Mouse (Mus musculus): ENCODE measurements around the gene Gpc1.
A peak's percentile ranks its signal among the peaks of the same experiment; 100 is the strongest.

The Gpc1 gene

DNA sequence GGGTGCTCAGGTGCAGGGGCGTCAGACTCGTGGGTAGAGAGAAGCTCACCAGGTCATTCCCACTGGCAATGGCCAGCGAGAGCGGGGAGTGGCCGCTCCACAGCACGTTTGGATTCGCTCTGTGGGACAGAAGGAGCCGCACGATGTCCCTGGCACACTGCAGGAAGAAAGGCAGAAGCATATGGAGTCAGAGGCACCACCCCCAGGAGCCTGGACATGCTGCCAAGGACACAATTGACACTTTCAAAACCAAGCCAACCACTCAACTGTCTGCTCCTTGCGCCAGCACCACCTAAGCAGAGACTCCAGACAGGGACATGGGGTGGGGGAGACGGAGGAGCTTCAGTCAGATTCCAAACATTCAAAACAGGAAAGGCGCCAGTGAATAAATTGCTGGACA is 47.8 kb downstream of the Gpc1 start:
- DNase-seq (ENCODE audit: low spot score): no peak

DNA sequence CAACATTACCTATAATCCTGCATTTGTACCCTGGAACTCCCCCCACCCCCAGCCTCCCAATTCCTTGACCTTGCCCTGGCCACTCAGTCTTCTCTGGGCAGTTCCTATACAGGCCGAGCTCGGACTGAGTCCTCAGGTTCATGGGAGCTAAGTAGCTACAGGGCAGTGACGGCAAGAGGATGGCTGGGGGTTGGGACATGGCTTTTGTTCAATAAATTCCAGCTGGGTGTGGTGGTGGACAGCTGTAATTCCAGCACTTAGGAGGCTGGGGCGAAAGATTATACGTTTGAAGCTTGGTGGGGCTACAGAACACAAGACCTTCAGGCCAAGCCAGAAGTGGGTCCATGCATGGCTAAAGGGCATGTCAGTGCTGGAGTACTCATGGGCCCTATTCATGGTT is 48.7 kb downstream of the Gpc1 start:
- no peak for DNase-seq (ENCODE audit: low spot score)

DNA sequence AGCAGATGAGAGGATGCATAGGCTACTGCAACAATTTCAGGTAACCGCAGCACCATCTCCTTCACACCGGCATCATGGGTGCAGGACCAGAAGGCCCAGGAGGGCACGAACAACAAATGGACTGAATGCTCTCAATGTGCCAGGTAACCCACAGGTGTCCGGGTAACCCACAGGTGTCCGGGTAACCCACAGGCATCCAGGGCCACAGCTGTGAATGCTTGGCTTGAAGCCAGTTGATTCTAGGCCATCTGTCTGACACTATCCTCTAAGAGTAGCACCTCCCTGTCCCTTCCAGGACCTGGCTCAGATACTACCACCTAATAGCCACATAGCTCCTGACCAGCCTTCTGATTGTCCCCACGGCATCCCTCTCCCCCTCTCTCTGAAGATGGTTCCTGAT is 50.5 kb downstream of the Gpc1 start:
- DNase-seq (ENCODE audit: low spot score): no peak

DNA sequence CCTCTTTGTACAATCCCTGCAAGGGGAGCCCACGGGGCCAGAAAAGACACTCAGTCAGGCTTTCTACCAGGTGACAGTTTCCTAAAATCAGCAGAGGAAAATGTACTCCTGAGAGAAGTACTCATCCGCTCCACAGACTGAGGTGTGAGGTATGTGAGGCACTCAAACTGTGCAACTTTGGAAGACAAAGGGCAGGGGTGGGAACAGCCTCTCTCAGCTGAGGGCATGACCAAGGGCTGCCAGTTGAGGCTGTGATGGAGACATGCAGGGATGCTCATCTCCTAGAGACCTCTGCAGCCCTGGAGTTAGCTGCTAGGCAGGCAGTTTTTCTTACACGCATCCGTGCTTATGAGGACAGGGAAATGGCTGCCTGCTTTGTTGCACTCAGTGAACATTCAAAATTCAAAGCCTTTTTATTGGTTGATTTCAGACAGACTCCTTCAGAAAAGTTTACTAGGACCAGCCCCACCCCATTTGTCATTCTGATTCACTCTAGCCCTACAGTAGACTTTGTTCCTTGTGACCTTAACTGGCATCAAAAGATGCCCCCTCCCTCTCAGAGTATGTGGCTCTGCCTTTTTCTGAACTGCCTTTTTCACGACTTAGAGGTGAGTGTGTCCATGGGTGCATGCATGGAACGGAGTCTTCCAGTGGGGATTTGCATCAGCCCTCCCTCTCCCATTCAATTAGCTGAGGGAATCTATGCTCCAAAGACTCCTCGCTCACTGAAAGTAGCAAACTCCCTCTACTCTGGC is 57.6 kb downstream of the Gpc1 start:
- DNase-seq (ENCODE audit: low spot score): no peak

DNA sequence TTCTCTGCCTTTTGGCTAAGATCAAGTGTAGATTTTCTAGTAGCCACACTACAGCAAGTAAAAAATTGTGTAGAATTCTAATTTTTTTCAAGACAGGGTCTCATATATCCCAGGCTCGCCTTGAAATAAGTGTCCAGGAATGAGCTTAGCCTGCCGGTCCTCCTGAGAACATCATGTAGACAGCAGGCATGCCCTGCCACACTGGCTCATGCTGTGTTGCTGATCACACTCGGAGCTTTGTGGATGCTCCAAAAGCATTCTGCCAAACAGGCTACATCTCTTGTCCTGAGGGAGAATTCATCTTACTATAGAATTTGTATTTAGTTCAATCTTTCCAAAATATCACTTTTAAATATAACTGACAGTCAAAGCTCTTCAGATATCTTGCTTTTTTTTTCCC is 61.3 kb downstream of the Gpc1 start:
- DNase-seq (ENCODE audit: low spot score): no peak

DNA sequence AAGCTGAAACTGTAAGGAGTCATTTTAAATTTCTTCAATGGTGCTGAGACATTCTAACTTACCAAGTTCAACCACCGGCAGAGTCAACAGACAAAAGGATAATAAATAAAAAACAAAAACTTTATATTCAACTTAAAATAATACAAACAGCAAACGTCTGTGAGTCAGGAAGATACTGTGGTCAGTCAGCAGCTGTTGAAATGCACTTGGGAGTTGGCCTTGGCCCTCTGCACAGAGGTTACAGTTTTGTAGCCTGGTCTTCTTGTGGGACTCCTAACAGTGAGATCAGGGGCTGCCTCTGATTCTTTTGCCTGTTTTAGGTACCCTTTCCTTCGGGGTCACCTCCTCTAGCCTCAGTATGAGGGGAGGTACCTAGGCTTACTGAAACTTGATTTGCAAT is 62.5 kb downstream of the Gpc1 start:
- DNase-seq (ENCODE audit: low spot score): no peak

DNA sequence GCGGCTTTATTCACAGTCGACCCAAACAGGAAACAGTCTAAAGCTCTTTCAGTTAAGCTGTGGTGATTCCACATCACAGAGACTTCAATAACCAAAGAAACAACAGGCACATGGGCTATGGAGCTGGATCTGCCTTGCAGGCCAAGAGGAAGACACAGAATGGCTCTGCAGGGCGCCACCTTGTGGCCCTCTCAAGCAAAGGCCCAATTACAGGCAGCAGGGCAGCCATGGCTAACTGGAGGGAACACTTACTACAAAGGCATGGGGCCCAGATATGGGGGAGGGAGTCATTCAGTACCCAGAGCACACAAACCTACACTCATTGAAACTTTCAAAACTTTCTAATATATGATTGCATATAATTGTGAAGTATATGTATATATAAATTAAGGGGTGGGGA is 63.6 kb downstream of the Gpc1 start:
- peak; percentile 93 for DNase-seq (ENCODE audit: low spot score)

DNA sequence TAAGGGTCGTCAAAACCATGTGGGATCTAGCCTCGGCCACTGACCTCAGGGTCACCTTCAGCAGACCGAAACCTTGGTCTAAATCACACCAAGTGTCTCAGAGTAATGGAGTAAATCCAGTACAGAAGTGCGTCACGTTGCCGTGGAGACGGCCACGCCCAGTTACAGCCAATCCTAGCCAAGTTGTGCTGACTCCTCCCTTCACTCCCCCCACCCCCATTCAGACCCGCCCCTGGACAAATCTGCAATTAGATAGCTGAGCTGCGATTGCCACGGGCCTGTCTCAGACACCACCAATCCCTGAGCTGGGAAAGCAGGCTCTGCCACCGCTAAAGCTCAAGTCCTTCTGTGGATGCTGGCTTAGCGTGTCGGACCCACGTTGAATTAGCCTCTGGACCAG is 71.3 kb downstream of the Gpc1 start, which contains the start of gene Ankmy1:
TSS of gene Ankmy1 (minus strand) at position 121 of the 400 bp plus-strand sequence.
- peak; percentile 77 for DNase-seq (ENCODE audit: low spot score)

DNA sequence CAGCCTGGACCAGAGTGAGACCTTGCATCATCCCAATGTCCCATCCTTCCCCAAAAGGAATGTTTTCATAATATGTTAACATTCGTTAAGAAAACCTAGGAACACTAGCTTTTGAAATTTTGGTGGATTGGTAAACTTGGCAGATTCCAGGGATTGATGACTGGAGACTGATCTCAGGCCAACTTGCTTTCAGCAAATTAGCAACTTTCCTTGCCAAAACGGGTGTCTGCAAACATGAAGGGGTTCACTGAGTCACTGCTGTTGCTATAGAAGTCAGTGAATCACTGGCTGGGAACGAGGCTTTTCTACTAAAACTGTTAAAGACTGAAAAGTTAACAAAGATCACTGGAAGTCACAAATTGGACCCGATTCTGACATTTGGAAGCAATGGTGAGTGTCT is 72.2 kb downstream of the Gpc1 start:
- DNase-seq (ENCODE audit: low spot score): no peak

DNA sequence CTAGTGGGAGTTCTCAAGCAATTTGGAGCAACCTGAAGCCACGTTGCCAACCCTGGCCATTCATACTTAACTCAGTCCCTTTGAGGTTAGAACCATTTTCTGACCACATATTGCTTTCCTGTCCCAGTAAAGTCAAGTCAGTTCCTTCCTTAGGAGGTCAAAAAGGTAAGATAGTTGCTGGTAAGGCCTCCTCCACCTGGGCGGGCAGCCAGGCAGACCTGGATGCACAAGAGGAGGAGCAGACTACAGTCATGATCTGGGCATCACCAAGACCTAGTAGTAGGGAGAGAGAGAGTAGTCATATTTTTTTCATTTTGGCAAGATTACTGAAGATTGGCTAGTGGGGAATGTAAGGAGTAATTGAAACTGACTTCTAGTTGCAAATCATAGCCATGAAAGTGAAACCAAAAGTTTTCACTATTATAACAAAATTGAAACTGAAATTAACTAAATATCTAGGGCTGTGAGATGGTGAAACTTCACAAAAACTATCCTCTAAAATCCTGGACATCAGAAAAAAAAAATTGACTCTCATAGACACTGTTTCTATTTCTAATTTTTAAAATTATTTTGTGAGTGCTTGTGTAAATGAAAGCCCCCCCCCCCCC is 74.4 kb downstream of the Gpc1 start:
- DNase-seq (ENCODE audit: low spot score): no peak

DNA sequence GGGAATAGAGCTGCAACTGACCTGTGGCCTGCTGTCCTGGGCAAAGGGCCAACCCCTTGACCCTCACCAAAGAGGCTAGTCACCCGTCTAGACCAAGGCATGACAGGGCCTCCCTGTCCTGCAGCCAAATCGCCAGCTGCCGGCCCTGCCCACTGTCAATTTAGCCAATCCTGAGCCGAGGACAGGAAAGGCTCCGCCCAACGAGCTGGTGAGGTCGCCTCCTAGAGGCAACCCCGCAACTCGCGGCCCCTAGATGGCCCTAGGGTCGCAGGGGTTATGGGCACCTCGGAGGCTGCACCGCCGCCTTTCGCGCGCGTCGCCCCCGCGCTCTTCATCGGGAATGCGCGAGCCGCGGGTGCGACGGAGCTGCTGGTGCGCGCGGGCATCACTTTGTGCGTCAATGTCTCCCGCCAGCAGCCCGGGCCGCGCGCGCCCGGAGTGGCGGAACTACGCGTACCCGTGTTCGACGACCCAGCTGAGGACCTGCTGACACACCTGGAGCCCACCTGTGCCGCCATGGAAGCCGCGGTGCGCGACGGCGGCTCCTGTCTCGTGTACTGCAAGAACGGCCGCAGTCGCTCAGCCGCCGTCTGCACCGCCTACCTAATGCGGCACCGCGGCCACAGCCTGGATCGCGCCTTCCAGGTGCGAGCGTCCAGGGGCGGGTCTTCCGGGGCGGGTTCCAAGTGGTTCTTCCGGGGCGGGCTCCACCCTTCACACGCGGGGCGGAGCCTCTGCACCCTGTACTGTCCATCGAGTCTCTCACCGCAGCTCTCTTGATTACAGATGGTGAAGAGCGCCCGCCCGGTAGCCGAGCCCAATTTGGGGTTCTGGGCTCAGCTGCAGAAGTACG is 75.6 kb downstream of the Gpc1 start, which contains the start of gene Dusp28:
TSS of gene Dusp28 (plus strand) at position 203 of the 853 bp plus-strand sequence.
- DNase-seq (ENCODE audit: low spot score): peak; percentile 93

DNA sequence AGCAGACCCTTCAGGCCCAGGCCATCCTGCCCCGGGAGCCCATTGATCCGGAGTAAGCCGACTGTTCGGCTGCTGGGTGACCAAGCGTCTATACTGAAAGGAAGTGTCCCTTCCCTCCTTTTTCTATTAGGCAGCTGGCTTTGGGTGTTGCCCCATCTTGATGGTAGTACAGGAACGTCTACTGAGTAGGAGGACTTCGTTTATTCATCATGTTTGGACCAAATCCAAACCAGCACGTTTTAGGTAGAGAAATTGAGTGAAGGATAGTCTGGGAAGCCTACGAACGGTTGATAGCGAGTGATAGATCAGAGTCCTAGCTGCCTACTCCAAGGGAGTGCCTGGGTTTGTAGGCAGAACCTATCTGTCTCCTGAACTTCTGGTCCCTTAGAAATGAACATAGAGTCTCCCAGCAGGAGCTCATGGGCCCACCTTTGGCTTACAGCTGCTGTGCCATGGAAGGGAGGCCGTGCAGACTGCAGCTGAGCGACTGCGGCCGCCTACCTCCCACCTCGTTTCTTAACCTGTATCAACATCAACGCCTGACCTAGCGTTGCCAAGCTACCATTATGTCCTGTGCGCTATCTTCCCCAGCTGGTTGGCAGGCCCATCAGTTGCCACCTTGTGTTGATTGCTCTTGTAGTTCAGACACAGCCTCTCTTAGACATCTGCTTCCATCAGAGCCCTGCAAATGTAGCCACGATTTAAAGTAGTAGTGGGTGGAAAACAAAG is 76.4 kb downstream of the Gpc1 start:
- DNase-seq (ENCODE audit: low spot score): no peak

DNA sequence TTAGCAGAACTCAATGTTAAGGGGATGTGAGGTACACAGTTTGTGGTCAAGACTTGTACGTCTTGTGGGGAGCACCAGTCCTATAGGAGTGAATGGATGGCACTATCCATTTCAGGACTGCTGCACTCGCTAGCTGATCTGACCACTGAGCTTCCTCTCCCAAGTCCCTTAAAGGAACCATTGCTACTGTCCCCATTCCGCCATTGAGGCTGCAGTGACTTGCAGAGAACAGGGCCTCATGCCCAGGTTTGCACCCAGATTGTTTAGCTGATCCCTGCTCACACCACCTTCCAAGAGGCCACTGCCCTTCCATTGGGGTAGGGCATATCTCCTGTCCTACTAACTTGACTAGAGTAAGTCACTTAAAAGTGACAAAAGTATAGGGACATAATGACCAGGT is 77.2 kb downstream of the Gpc1 start:
- DNase-seq (ENCODE audit: low spot score): no peak

DNA sequence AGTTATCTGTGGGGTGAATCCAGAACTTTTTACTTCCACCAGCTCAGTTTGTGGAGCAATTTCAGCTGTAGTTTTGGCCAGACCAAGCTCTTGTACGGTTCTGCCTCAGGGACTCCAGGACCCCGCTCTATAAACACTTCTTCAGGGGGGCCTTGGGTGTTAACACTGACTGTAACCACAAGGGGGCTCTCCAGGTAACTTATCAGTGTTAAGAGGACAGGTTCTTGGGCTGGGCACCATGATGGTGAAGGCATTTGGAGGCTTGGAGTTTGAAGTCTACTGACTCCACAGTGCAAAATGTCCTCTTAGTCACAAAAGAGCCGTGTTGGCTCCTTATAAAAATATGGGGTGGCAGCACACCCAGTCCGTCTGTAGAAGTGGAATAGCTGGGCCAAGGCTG is 77.6 kb downstream of the Gpc1 start:
- peak; percentile 67 for DNase-seq (ENCODE audit: low spot score)

Data from retina, embryonic 14.5 days (tissue).